In genomic region chr7:135464689-135465259, GRCm38 (mm10) we compare ENCODE assay signal across 9 mouse cellular contexts. TPM values are rescaled to one million over a fixed set of nuclear protein-coding genes. Genes with fewer than 3 reads are reported as not detected.
DNase-seq lines count a peak whose midpoint lies in the region; ATAC-seq and TF ChIP-seq lines count a peak whose summit lies in the region.
"Had no signal": no experiment of that assay in that cellular context is flagged by ENCODE, and none has a peak within 500 bp of the region (broad histone marks: within the 10 kb centered on the region; RNA-seq: fewer than 3 reads in every experiment).

No protein-coding gene starts in this region.

- POLR2A ChIA-PET in Patski (lab: Charles Lee) = no interaction called here

- H3K27ac ChIP-seq in hindbrain, embryonic 10.5 days = peak overlapping the region; percentile 76
- H3K27ac ChIP-seq in neural tube, embryonic 13.5 days (replicated peaks) = peak overlapping the region; percentile 76
- H3K27ac ChIP-seq: limb, embryonic 15.5 days had no signal

- ATAC-seq in Patski = no peak
- peak; percentile 77 for ATAC-seq in neural tube, embryonic 13.5 days (ENCODE audit: low read depth)
- no peak for ATAC-seq in activated CD4-positive, CD25-positive, alpha-beta regulatory T cell, adult 4 months

- H3K4me2 ChIP-seq in neural tube, embryonic 13.5 days = no peak overlapping the region
- H3K4me2 ChIP-seq: limb, embryonic 15.5 days had no signal

- no peak overlapping the region for H3K9ac ChIP-seq in neural tube, embryonic 13.5 days
- H3K9ac ChIP-seq: limb, embryonic 15.5 days had no signal

- H3K36me3 ChIP-seq in hindbrain, embryonic 10.5 days = no peaks in the 10 kb centered on the region
- no peaks in the 10 kb centered on the region for H3K36me3 ChIP-seq in neural tube, embryonic 13.5 days
- H3K36me3 ChIP-seq: limb, embryonic 15.5 days had no signal

- in situ Hi-C loops in Patski (cut with MboI; ENCODE audit: low pct_unique_long_range_greater_than_20kb) = loop anchor here (25.0 kb wide), 1 partner anchor 1627 kb away; no protein-coding TSS in a partner anchor

- intact Hi-C loops in left cerebral cortex, postnatal 25 days (cut with DNase I) = loop anchor here (1.0 to 10.0 kb wide), 2 partner anchors 61 to 520 kb away; no protein-coding TSS in a partner anchor

- no peak overlapping the region for H3K4me3 ChIP-seq in hindbrain, embryonic 10.5 days
- H3K4me3 ChIP-seq in neural tube, embryonic 13.5 days = no peak overlapping the region
- H3K4me3 ChIP-seq: limb, embryonic 15.5 days had no signal

- peaks cover 21% of the 10 kb centered on the region for H3K4me1 ChIP-seq in hindbrain, embryonic 10.5 days (replicated peaks)
- peaks cover 20% of the 10 kb centered on the region for H3K4me1 ChIP-seq in neural tube, embryonic 13.5 days (replicated peaks)
- H3K4me1 ChIP-seq: limb, embryonic 15.5 days had no signal

- WGBS in hindbrain, embryonic 10.5 days = 44% methylated on average over 3 of the region's 3 CpGs
- 43% methylated on average over 3 of the region's 3 CpGs for WGBS in neural tube, embryonic 13.5 days

- peak; percentile 49 for DNase-seq in kidney, adult 18-20 months
- no peak for DNase-seq in kidney, adult 11 months
- no peak for DNase-seq in Patski (ENCODE audit: low read depth, low spot score)
- DNase-seq in cerebellum, postnatal 4 days (ENCODE audit: low spot score in 2 of 2) = peak; percentile 67 to 76
- peak; percentile 70 for DNase-seq in hindbrain, embryonic 10.5 days (ENCODE audit: low spot score)
- peak; percentile 70 for DNase-seq in left cerebral cortex, postnatal 25 days (ENCODE audit: low spot score in 2 of 2)

- H3K27me3 ChIP-seq in Patski = peaks cover 5% of the 10 kb centered on the region
- peaks cover 31% of the 10 kb centered on the region for H3K27me3 ChIP-seq in hindbrain, embryonic 10.5 days (ENCODE audit: insufficient read depth, poor library complexity, severe bottlenecking)
- H3K27me3 ChIP-seq in neural tube, embryonic 13.5 days = no peaks in the 10 kb centered on the region
- H3K27me3 ChIP-seq: limb, embryonic 15.5 days had no signal

- no peaks in the 10 kb centered on the region for H3K9me3 ChIP-seq in hindbrain, embryonic 10.5 days
- H3K9me3 ChIP-seq in neural tube, embryonic 13.5 days = no peaks in the 10 kb centered on the region
- H3K9me3 ChIP-seq: limb, embryonic 15.5 days had no signal

- CTCF ChIA-PET in Patski (lab: Charles Lee) = no interaction called here

- TF ChIP-seq CTCF in Patski (IDR thresholded peaks at IDR 0.05) = peak; percentile 59

RNA-seq across cellular contexts. Expression of gene Foxi2, which starts 54.7 kb away (rescaled TPM):
- not detected for polyA plus RNA-seq in Patski (2021)
- polyA plus RNA-seq in hindbrain, embryonic 10.5 days (2016; fragmentation: Nextera tagmentation; extraction: Ambion mirVana) = 4.1 and 6.9 TPM in 2 replicates
- total RNA-seq in left cerebral cortex, postnatal 25 days (2021) = not detected
- not detected in 2 replicates for polyA plus RNA-seq in neural tube, embryonic 13.5 days (2015; fragmentation: Nextera tagmentation; extraction: Ambion mirVana)
- not detected for polyA plus RNA-seq in activated CD4-positive, CD25-positive, alpha-beta regulatory T cell, adult 4 months (2017; shearing (Covaris generic))
- polyA plus RNA-seq: limb, embryonic 15.5 days had no signal

Comparison
In these comparisons a context has a peak if more than half of its experiments do, and no peak if none do; other contexts are left out.
1. DNase-seq: peak in kidney, adult 18-20 months (single experiment), cerebellum, postnatal 4 days (2 of 2), hindbrain, embryonic 10.5 days (single experiment) and left cerebral cortex, postnatal 25 days (2 of 2); none in kidney, adult 11 months (single experiment) and Patski (single experiment).